Mouse (Mus musculus) ovary, postnatal 36 days (tissue): Measurements from ENCODE around the gene Mta1.

Experiments
- DNase-seq: peaks from one replicate; pipeline ENCODE4 v3.0.0; 2022; ENCODE audit warnings: low spot score, mixed read lengths

Mta1 gene

GRCm38 (mm10) chr12:113134502-113134901, 36.4 kb downstream of the Mta1 start:
- DNase-seq, result no peak

GRCm38 (mm10) chr12:113135401-113135800, 37.3 kb downstream of the Mta1 start:
- no peak for DNase-seq

GRCm38 (mm10) chr12:113136492-113137020, 38.5 kb downstream of the Mta1 start:
- DNase-seq, result no peak

- no peak for DNase-seq
Measured at GRCm38 (mm10) chr12:113137260-113138213, 39.5 kb downstream of the Mta1 start.

- DNase-seq, result no peak
Measured at GRCm38 (mm10) chr12:113138291-113138690, 40.2 kb downstream of the Mta1 start.

GRCm38 (mm10) chr12:113138901-113139864, 41.1 kb downstream of the Mta1 start:
- peak; percentile 43 for DNase-seq

- peak; percentile 89 for DNase-seq
Measured at GRCm38 (mm10) chr12:113139908-113140615, 42.0 kb downstream of the Mta1 start, which contains the start of gene Crip2. TSS of gene Crip2 (plus strand) at chr12:113140236.

- DNase-seq, result peak; percentile 39
Measured at GRCm38 (mm10) chr12:113140616-113141411, 42.7 kb downstream of the Mta1 start.

GRCm38 (mm10) chr12:113141531-113141973, 43.5 kb downstream of the Mta1 start:
- DNase-seq, result peak; percentile 41

- peak; percentile 71 for DNase-seq
Measured at GRCm38 (mm10) chr12:113142021-113142975, 44.2 kb downstream of the Mta1 start.

- no peak for DNase-seq
Measured at GRCm38 (mm10) chr12:113143164-113143563, 45.1 kb downstream of the Mta1 start.

GRCm38 (mm10) chr12:113144001-113144756, 46.1 kb downstream of the Mta1 start:
- no peak for DNase-seq

- no peak for DNase-seq
Measured at GRCm38 (mm10) chr12:113144886-113145285, 46.8 kb downstream of the Mta1 start.

GRCm38 (mm10) chr12:113145591-113145990, 47.5 kb downstream of the Mta1 start:
- no peak for DNase-seq

GRCm38 (mm10) chr12:113146112-113147057, 48.3 kb downstream of the Mta1 start, which contains the start of gene Crip1:
TSS of gene Crip1 (plus strand) at chr12:113146316.
- peak; percentile 84 for DNase-seq

GRCm38 (mm10) chr12:113147481-113147880, 49.4 kb downstream of the Mta1 start:
- peak; percentile 41 for DNase-seq

- DNase-seq, result no peak
Measured at GRCm38 (mm10) chr12:113148381-113149035, 50.4 kb downstream of the Mta1 start.
